Mouse (Mus musculus): ENCODE measurements at regions not wholly inside any gene's neighbourhood (a gene's known extent, or its start where the extent isn't known, plus 50 kb on each side); places are given as distances from the start of the nearest gene placed in this dataset.

GRCm38 (mm10) chr11:71976724-71977481, 60.4 kb downstream of the Aipl1 start:
- H3K9me3 ChIP-seq, result no peaks in the 10 kb centered on the region
- H3K4me2 ChIP-seq, result no peak overlapping the region
- H3K4me3 ChIP-seq (replicated peaks), result no peak overlapping the region
- no peak overlapping the region for H3K27ac ChIP-seq
- no peaks in the 10 kb centered on the region for H3K4me1 ChIP-seq
- no peak for ATAC-seq (ENCODE audit: low FRiP score)
- 76% methylated on average over 15 of the region's 15 CpGs for WGBS
- H3K9ac ChIP-seq, result no peak overlapping the region
- H3K36me3 ChIP-seq (replicated peaks), result no peaks in the 10 kb centered on the region
- no peaks in the 10 kb centered on the region for H3K27me3 ChIP-seq

GRCm38 (mm10) chr11:71971351-71971750, 66.0 kb downstream of the Aipl1 start:
- H3K4me2 ChIP-seq, result no peak overlapping the region
- no peak overlapping the region for H3K4me3 ChIP-seq (replicated peaks)
- H3K9me3 ChIP-seq, result no peaks in the 10 kb centered on the region
- H3K27me3 ChIP-seq, result no peaks in the 10 kb centered on the region
- no peak for ATAC-seq (ENCODE audit: low FRiP score)
- WGBS, result 84% methylated on average over 5 of the region's 5 CpGs
- no peak overlapping the region for H3K27ac ChIP-seq
- no peaks in the 10 kb centered on the region for H3K36me3 ChIP-seq (replicated peaks)
- no peaks in the 10 kb centered on the region; the same call in 1 of the 2 replicates for H3K4me1 ChIP-seq
- H3K9ac ChIP-seq, result no peak overlapping the region

- H3K36me3 ChIP-seq (replicated peaks), result no peaks in the 10 kb centered on the region
- H3K9me3 ChIP-seq, result no peaks in the 10 kb centered on the region
- H3K27me3 ChIP-seq, result no peaks in the 10 kb centered on the region
- H3K27ac ChIP-seq, result no peak overlapping the region
- H3K4me1 ChIP-seq, result no peaks in the 10 kb centered on the region
- H3K4me3 ChIP-seq (replicated peaks), result no peak overlapping the region
- no peak for ATAC-seq (ENCODE audit: low FRiP score)
- no peak overlapping the region for H3K9ac ChIP-seq
- 91% methylated on average over 3 of the region's 3 CpGs for WGBS
- H3K4me2 ChIP-seq, result no peak overlapping the region
These were observed 75.0 kb downstream of the Aipl1 start for GRCm38 (mm10) chr11:71962306-71962705.

GRCm38 (mm10) chr11:71952533-71952932, 84.8 kb downstream of the Aipl1 start:
- Histone ChIP-seq H3K4me2 (no peak overlapping the region), H3K36me3 (replicated peaks) (no peaks in the 10 kb centered on the region), H3K27me3 (no peaks in the 10 kb centered on the region), H3K9ac (no peak overlapping the region), H3K4me1 (peaks cover 3% of the 10 kb centered on the region; the same call in 1 of the 2 replicates), H3K9me3 (no peaks in the 10 kb centered on the region), H3K27ac (no peak overlapping the region), H3K4me3 (replicated peaks) (no peak overlapping the region)
- WGBS, result 65% methylated on average over 2 of the region's 2 CpGs
- no peak for ATAC-seq (ENCODE audit: low FRiP score)

GRCm38 (mm10) chr11:71947161-71947560, 90.1 kb downstream of the Aipl1 start:
- Histone ChIP-seq H3K4me3 (replicated peaks) (no peak overlapping the region), H3K4me1 (peaks cover 21% of the 10 kb centered on the region), H3K27me3 (peaks cover 18% of the 10 kb centered on the region; the same call in 1 of the 2 replicates), H3K36me3 (replicated peaks) (no peaks in the 10 kb centered on the region), H3K9me3 (no peaks in the 10 kb centered on the region), H3K4me2 (no peak overlapping the region), H3K27ac (no peak overlapping the region), H3K9ac (no peak overlapping the region)
- WGBS, result 48% methylated on average over 5 of the region's 5 CpGs
- ATAC-seq (ENCODE audit: low FRiP score), result no peak

- Histone ChIP-seq H3K4me1 (peaks cover 21% of the 10 kb centered on the region), H3K27ac (no peak overlapping the region), H3K9ac (no peak overlapping the region), H3K9me3 (no peaks in the 10 kb centered on the region), H3K27me3 (peaks cover 18% of the 10 kb centered on the region; the same call in 1 of the 2 replicates), H3K4me2 (no peak overlapping the region), H3K36me3 (replicated peaks) (no peaks in the 10 kb centered on the region), H3K4me3 (replicated peaks) (no peak overlapping the region)
- no peak for ATAC-seq (ENCODE audit: low FRiP score)
These were observed 92.3 kb downstream of the Aipl1 start for GRCm38 (mm10) chr11:71945098-71945413.

- H3K27me3 ChIP-seq, result peaks cover 18% of the 10 kb centered on the region; the same call in 1 of the 2 replicates
- H3K4me2 ChIP-seq, result no peak overlapping the region
- no peak overlapping the region for H3K27ac ChIP-seq
- H3K4me1 ChIP-seq, result peaks cover 21% of the 10 kb centered on the region
- H3K9ac ChIP-seq, result no peak overlapping the region
- no peaks in the 10 kb centered on the region for H3K36me3 ChIP-seq (replicated peaks)
- H3K9me3 ChIP-seq, result no peaks in the 10 kb centered on the region
- no peak overlapping the region for H3K4me3 ChIP-seq (replicated peaks)
- ATAC-seq (ENCODE audit: low FRiP score), result no peak
- WGBS, result 45% methylated on average over 9 of the region's 9 CpGs
These were observed 92.8 kb downstream of the Aipl1 start for GRCm38 (mm10) chr11:71944398-71945097.

GRCm38 (mm10) chr11:71943512-71943911, 93.8 kb downstream of the Aipl1 start:
- H3K27ac ChIP-seq, result no peak overlapping the region
- no peak overlapping the region for H3K9ac ChIP-seq
- H3K4me1 ChIP-seq, result peaks cover 21% of the 10 kb centered on the region
- H3K9me3 ChIP-seq, result no peaks in the 10 kb centered on the region
- no peak overlapping the region for H3K4me2 ChIP-seq
- H3K36me3 ChIP-seq (replicated peaks), result no peaks in the 10 kb centered on the region
- no peak overlapping the region for H3K4me3 ChIP-seq (replicated peaks)
- ATAC-seq (ENCODE audit: low FRiP score), result no peak
- H3K27me3 ChIP-seq, result peaks cover 18% of the 10 kb centered on the region; the same call in 1 of the 2 replicates
- WGBS, result 50% methylated on average over 3 of the region's 3 CpGs

GRCm38 (mm10) chr11:71939066-71939465, 98.2 kb downstream of the Aipl1 start:
- 80% methylated on average over 6 of the region's 6 CpGs for WGBS
- Histone ChIP-seq H3K4me3 (replicated peaks) (no peak overlapping the region), H3K27me3 (no peaks in the 10 kb centered on the region), H3K9me3 (no peaks in the 10 kb centered on the region), H3K27ac (no peak overlapping the region), H3K36me3 (replicated peaks) (no peaks in the 10 kb centered on the region), H3K4me2 (no peak overlapping the region), H3K4me1 (no peaks in the 10 kb centered on the region; the same call in 1 of the 2 replicates), H3K9ac (no peak overlapping the region)
- ATAC-seq (ENCODE audit: low FRiP score), result no peak

GRCm38 (mm10) chr11:71937108-71937507, 100.2 kb downstream of the Aipl1 start:
- Histone ChIP-seq H3K4me1 (no peaks in the 10 kb centered on the region), H3K4me3 (replicated peaks) (no peak overlapping the region), H3K27ac (no peak overlapping the region), H3K9me3 (no peaks in the 10 kb centered on the region), H3K27me3 (no peaks in the 10 kb centered on the region), H3K36me3 (replicated peaks) (no peaks in the 10 kb centered on the region), H3K4me2 (no peak overlapping the region), H3K9ac (no peak overlapping the region)
- ATAC-seq (ENCODE audit: low FRiP score), result no peak
- 45% methylated on average over 6 of the region's 6 CpGs for WGBS

- Histone ChIP-seq H3K27me3 (no peaks in the 10 kb centered on the region), H3K4me3 (replicated peaks) (no peak overlapping the region), H3K36me3 (replicated peaks) (no peaks in the 10 kb centered on the region), H3K4me2 (no peak overlapping the region), H3K27ac (no peak overlapping the region), H3K9ac (no peak overlapping the region), H3K9me3 (no peaks in the 10 kb centered on the region), H3K4me1 (no peaks in the 10 kb centered on the region)
- WGBS, result 78% methylated on average over 7 of the region's 7 CpGs
- no peak for ATAC-seq (ENCODE audit: low FRiP score)
These were observed 107.4 kb downstream of the Aipl1 start for GRCm38 (mm10) chr11:71929716-71930488.

- no peak overlapping the region for H3K4me2 ChIP-seq
- H3K27me3 ChIP-seq, result no peaks in the 10 kb centered on the region
- WGBS, result 73% methylated on average over 5 of the region's 5 CpGs
- no peak for ATAC-seq (ENCODE audit: low FRiP score)
- no peaks in the 10 kb centered on the region for H3K9me3 ChIP-seq
- no peaks in the 10 kb centered on the region for H3K4me1 ChIP-seq
- H3K36me3 ChIP-seq (replicated peaks), result no peaks in the 10 kb centered on the region
- H3K4me3 ChIP-seq (replicated peaks), result no peak overlapping the region
- H3K9ac ChIP-seq, result no peak overlapping the region
- no peak overlapping the region for H3K27ac ChIP-seq
These were observed 122.6 kb downstream of the Aipl1 start for GRCm38 (mm10) chr11:71914665-71915064.
